Mouse (Mus musculus) lung, postnatal 0 days (tissue): Measurements from ENCODE around the gene Sult5a1. TPM values are rescaled to one million over a fixed set of nuclear protein-coding genes. Genes with fewer than 3 reads are reported as not detected.
A peak's percentile ranks its signal among the peaks of the same experiment; 100 is the strongest.

Experiments
- ATAC-seq: fragments of 200-750 bp; cut with Nextera tagmentation; 2 replicates; pipeline ENCODE4 v1.8.0; 2017; ENCODE audit warnings: moderate library complexity
- DNase-seq: peaks from one replicate; pipeline ENCODE4 v3.0.0-alpha.2; 2016; ENCODE audit warnings: low spot score
- H3K27ac ChIP-seq: fragments of 300-500 bp; sonication (generic); 2 replicates; pipeline ENCODE4 v1.5.1; 2014; ENCODE audit warnings: antibody characterized with exemption, mild to moderate bottlenecking, low read length, mixed read lengths
- H3K27me3 ChIP-seq: fragments of 300-500 bp; sonication (generic); replicated peaks from 2 replicates; pipeline ENCODE4 v1.6.1; 2014; ENCODE audit warnings: low read length, mixed read lengths; ENCODE audit not compliant: insufficient read depth
- H3K36me3 ChIP-seq: fragments of 300-500 bp; sonication (generic); 2 replicates; pipeline ENCODE4 v1.6.1; 2014; ENCODE audit warnings: low read length, mixed read lengths; ENCODE audit not compliant: insufficient read depth
- H3K4me1 ChIP-seq: fragments of 300-500 bp; sonication (generic); 2 replicates; pipeline ENCODE4 v1.6.1; 2014; ENCODE audit warnings: antibody characterized with exemption, low read depth, low read length, mixed read lengths; ENCODE audit not compliant: insufficient read depth
- H3K4me2 ChIP-seq: fragments of 300-500 bp; sonication (generic); replicated peaks from 2 replicates; pipeline ENCODE4 v1.6.1; 2014; ENCODE audit warnings: low read depth, mild to moderate bottlenecking, low read length, moderate library complexity, mixed read lengths
- H3K4me3 ChIP-seq: fragments of 300-500 bp; sonication (generic); 2 replicates; pipeline ENCODE4 v1.5.1; 2014; ENCODE audit warnings: low read depth, low read length
- H3K9ac ChIP-seq: fragments of 300-500 bp; sonication (generic); replicated peaks from 2 replicates; pipeline ENCODE4 v1.6.1; 2014; ENCODE audit warnings: low read depth, mild to moderate bottlenecking
- H3K9me3 ChIP-seq: fragments of 300-500 bp; sonication (generic); 2 replicates; pipeline ENCODE4 v1.6.1; 2016; ENCODE audit warnings: low read length, mixed read lengths
- CTCF ChIP-seq: IDR thresholded peaks from 2 replicates; pipeline ENCODE4 v1.5.1; 2016; ENCODE audit warnings: antibody characterized with exemption, mild to moderate bottlenecking
- EP300 ChIP-seq: IDR thresholded peaks from 2 replicates; pipeline ENCODE4 v1.6.1; 2016; ENCODE audit warnings: antibody characterized with exemption, mild to moderate bottlenecking, control low read depth
- WGBS: fragments of 180-500 bp; shearing (Covaris S2); extraction: QIAGEN DNeasy Blood & Tissue Kit; methylation state at CpG from one replicate; pipeline ENCODE4 v1.1.7; 2014; 5-methylcytosine and 5-hydroxymethylcytosine counted together
- polyA plus RNA-seq: library from polyadenylated mRNA; unstranded; fragments of >200 nt; fragmentation: Nextera tagmentation; extraction: Ambion mirVana; gene quantifications from 2 replicates; pipeline ENCODE4 v1.2.1, GENCODE M21; 2015

Sult5a1 gene
- polyA plus RNA-seq, 1 experiment from 2014 or later, result 18.3 TPM

DNA sequence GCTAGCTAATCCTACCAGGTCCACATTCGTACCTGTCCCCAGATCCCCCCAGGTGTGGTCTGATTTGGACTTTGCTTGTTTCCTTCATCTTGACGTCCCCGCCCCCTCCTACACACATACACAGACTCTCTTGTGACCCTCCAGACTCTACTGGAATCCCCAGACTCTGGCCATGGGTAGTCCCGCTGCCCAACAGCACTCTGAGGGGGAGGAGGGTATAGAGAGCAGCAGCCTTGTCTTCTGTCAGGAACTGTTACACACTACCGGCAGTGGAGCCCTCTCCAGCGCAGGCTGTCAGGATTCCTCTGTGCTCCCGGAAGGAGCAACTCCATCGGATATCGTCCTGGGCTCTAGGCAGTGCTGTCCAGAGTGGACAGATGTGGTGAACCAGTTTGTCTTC is 27.1 kb downstream of the Sult5a1 start:
- TF ChIP-seq EP300 (no peak), CTCF (no peak)
- no peaks in the 10 kb centered on the region for H3K36me3 ChIP-seq
- H3K9me3 ChIP-seq, result no peaks in the 10 kb centered on the region
- no peak overlapping the region for H3K4me2 ChIP-seq
- peak; percentile 46; the same call in 1 of the 2 replicates for ATAC-seq
- H3K27me3 ChIP-seq, result no peaks in the 10 kb centered on the region
- no peaks in the 10 kb centered on the region; the same call in 1 of the 2 replicates for H3K4me1 ChIP-seq
- H3K27ac ChIP-seq, result peak overlapping the region; percentile 20; the same call in 1 of the 2 replicates
- DNase-seq, result no peak
- no peak overlapping the region for H3K4me3 ChIP-seq
- 38% methylated on average over 9 of the region's 9 CpGs for WGBS
- no peak overlapping the region for H3K9ac ChIP-seq

DNA sequence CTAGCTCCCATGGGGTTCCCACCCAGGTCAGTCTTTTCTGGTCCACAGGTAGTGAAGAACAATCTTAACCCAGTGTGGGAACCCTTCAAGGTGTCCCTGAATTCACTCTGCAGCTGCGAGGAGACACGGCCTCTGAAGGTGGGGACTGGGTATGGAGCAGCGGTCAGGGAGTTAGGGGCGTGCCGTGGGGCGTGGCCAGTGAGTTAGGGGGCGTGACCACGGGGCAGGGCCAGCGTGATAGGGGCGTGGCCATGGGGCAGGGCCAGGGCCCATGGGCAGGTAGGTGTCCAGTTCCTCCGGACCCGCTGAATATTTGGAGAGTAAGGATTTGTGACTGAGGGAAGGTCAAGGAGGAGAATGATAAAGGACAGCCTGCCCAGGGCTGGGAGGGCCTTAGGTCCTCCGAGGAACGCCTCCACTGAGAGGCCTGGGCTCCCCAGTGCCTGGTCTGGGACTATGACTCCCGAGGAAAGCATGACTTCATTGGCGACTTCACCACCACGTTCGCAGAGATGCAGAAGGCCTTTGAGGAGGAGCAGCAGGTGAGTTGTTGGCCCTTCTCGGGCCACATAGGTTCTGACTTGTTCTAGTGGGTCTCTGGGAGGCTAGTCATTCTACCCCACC is 31.8 kb downstream of the Sult5a1 start:
- H3K36me3 ChIP-seq, result no peaks in the 10 kb centered on the region
- ATAC-seq (peak; percentile 86), DNase-seq (peak; percentile 34)
- no peak overlapping the region for H3K4me3 ChIP-seq
- no peaks in the 10 kb centered on the region for H3K9me3 ChIP-seq
- 7% methylated on average over 19 of the region's 19 CpGs for WGBS
- H3K27ac ChIP-seq, result no peak overlapping the region
- H3K4me2 ChIP-seq, result no peak overlapping the region
- TF ChIP-seq EP300, result no peak
- no peak for TF ChIP-seq CTCF
- no peaks in the 10 kb centered on the region; the same call in 1 of the 2 replicates for H3K4me1 ChIP-seq
- no peak overlapping the region for H3K9ac ChIP-seq
- no peaks in the 10 kb centered on the region for H3K27me3 ChIP-seq

DNA sequence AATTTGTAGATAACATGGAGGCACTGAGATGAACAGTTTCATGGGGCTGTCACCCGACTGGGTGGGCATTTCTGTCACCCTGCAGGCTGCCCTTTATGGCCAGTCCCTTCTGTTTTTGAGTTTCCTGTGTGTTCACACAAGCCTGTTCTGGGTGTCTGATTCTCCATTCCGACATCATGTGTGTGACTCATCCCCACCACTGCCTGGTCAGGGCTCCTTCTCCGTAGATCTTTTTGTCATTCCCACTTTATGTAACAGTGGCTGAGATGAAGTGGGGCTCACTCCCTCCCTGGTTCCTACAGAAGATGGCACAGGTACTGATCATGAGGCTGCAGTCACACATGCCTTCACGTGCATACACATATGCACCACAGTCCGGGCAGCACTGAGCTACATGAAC is 35.4 kb downstream of the Sult5a1 start:
- Histone ChIP-seq H3K36me3 (no peaks in the 10 kb centered on the region), H3K4me1 (peaks cover 3% of the 10 kb centered on the region), H3K27ac (no peak overlapping the region), H3K9ac (no peak overlapping the region), H3K27me3 (peaks cover 7% of the 10 kb centered on the region; the same call in 1 of the 2 replicates), H3K4me3 (no peak overlapping the region), H3K9me3 (no peaks in the 10 kb centered on the region), H3K4me2 (no peak overlapping the region)
- TF ChIP-seq EP300 (no peak), CTCF (no peak)
- 65% methylated on average over 5 of the region's 5 CpGs for WGBS
- ATAC-seq (no peak), DNase-seq (no peak)

DNA sequence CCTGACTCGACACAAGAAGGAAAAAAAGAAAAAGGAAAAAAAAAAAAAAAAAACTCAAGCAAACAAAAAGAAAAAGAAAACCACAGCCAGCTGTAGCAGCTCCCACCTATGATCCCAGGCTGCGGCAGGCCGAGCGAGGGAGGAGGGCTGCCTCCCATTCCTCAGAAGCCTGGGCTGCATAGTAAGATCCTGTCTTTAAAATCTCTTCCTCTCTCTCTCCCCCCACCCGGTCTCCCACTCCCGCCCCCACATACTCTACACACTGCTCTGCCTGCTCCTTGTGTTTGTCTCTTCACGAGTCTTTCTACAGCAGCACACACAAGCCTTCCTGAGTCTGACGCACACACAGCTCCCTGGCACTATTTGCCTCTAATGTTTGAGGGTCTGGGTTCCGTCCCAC is 36.1 kb downstream of the Sult5a1 start:
- 52% methylated on average over 9 of the region's 9 CpGs for WGBS
- TF ChIP-seq CTCF, result no peak
- TF ChIP-seq EP300, result no peak
- Histone ChIP-seq H3K9ac (no peak overlapping the region), H3K4me1 (peaks cover 9% of the 10 kb centered on the region), H3K4me3 (no peak overlapping the region), H3K4me2 (no peak overlapping the region), H3K27ac (no peak overlapping the region), H3K27me3 (peaks cover 13% of the 10 kb centered on the region; the same call in 1 of the 2 replicates), H3K9me3 (no peaks in the 10 kb centered on the region), H3K36me3 (no peaks in the 10 kb centered on the region)
- no peak for DNase-seq
- ATAC-seq, result no peak

DNA sequence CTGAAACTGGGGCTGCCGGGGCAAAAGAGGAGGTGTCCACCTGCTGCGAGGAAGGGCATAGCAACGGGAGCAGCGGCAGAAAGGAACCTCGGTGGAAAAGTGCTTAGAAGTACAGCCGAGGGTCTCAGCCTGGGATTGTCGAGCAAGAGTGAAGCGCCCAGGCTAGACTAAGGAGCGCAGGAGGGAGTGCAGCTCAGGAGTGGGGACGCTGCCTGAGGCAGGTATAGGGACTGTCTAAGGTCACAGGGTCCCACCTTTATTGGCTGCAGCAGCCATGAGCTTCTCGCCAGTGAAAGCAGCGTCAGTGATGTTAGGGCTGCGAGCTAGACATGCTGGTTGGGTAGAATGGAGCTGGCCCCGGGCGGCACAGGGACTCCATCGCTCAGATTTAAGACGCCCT is 40.4 kb downstream of the Sult5a1 start:
- Histone ChIP-seq H3K36me3 (no peaks in the 10 kb centered on the region), H3K4me3 (peak overlapping the region; percentile 38), H3K4me1 (peaks cover 15% of the 10 kb centered on the region), H3K4me2 (peak overlapping the region; percentile 76), H3K27me3 (peaks cover 14% of the 10 kb centered on the region; the same call in 1 of the 2 replicates), H3K9me3 (no peaks in the 10 kb centered on the region), H3K9ac (no peak overlapping the region), H3K27ac (no peak overlapping the region)
- ATAC-seq (no peak), DNase-seq (no peak)
- WGBS, result 3% methylated on average over 17 of the region's 17 CpGs
- TF ChIP-seq EP300, result no peak
- no peak for TF ChIP-seq CTCF

DNA sequence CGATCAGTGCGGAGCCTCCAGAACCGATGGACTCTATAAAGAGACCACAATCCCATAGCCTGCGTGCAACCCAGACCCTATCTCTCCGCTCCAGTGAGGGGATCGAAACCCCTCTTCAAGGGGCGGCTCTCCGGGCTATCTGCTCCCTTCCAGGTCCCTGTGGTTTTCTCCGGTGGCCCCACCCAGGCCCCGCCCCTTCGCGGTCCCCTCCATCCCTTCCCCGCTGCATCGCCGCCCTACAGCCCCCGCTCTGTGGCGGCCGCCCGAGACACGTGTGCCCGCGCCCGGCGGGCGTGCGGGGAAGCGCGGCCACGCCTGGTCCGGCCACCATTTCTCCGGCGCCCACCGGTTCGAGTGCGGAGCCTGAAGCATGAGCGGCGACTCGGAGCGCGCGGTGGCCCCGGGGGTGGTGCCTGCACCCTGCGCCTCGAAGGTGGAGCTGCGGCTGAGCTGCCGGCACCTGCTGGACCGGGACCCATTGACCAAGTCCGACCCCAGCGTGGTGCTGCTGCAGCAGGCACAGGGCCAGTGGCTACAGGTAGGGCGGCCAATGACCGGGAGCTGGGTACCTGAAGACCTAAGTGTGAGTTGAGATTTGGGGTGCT is 40.9 kb downstream of the Sult5a1 start, which contains the start of gene Cpne7:
TSS of gene Cpne7 (plus strand) at position 248 of the 605 bp plus-strand sequence.
- H3K27me3 ChIP-seq, result peaks cover 14% of the 10 kb centered on the region; the same call in 1 of the 2 replicates
- 2% methylated on average over 51 of the region's 51 CpGs for WGBS
- peak; percentile 42 for ATAC-seq

More for the DNA sequence above, 40.9 kb downstream of the Sult5a1 start, which contains the start of gene Cpne7:
- DNase-seq, result no peak
- H3K9me3 ChIP-seq, result no peaks in the 10 kb centered on the region
- H3K27ac ChIP-seq, result no peak within 1 kb of the TSS
- peak within 1 kb of the TSS; percentile 76 for H3K4me2 ChIP-seq
- H3K36me3 ChIP-seq, result no peaks in the 10 kb centered on the region
- TF ChIP-seq EP300, result no peak
- peaks cover 15% of the 10 kb centered on the region for H3K4me1 ChIP-seq
- peak within 1 kb of the TSS; percentile 38 for H3K4me3 ChIP-seq
- no peak within 1 kb of the TSS for H3K9ac ChIP-seq
